Mouse (Mus musculus) midbrain, postnatal 0 days (tissue): Measurements from ENCODE around the gene Faap24. TPM values are rescaled to one million over a fixed set of nuclear protein-coding genes. Genes with fewer than 3 reads are reported as not detected.

Source experiments
- ATAC-seq: fragments of 200-750 bp; cut with Nextera tagmentation; 2 replicates; pipeline ENCODE4 v1.8.0; 2017; ENCODE audit warnings: moderate number of reproducible peaks, mild to moderate bottlenecking, moderate TSS enrichment, moderate library complexity; ENCODE audit not compliant: low FRiP score
- DNase-seq: peaks from one replicate; pipeline ENCODE4 v3.0.0-alpha.2; 2015; ENCODE audit warnings: low spot score
- H3K27ac ChIP-seq: fragments of 300-500 bp; sonication (generic); 2 replicates; pipeline ENCODE4 v1.5.1; 2014; ENCODE audit warnings: low read depth, mild to moderate bottlenecking, low read length, mixed read lengths
- H3K27me3 ChIP-seq: fragments of 300-500 bp; sonication (generic); 2 replicates; pipeline ENCODE4 v1.6.1; 2014; ENCODE audit warnings: low read length, control low read depth, mixed read lengths; ENCODE audit not compliant: insufficient read depth
- H3K36me3 ChIP-seq: fragments of 300-500 bp; sonication (generic); 2 replicates; pipeline ENCODE4 v1.6.1; 2014; ENCODE audit warnings: low read length, control low read depth, mixed read lengths; ENCODE audit not compliant: insufficient read depth
- H3K4me1 ChIP-seq: fragments of 300-500 bp; sonication (generic); 2 replicates; pipeline ENCODE4 v1.6.1; 2014; ENCODE audit warnings: mild to moderate bottlenecking, control low read depth, antibody characterized with exemption, low read length, mixed read lengths; ENCODE audit not compliant: insufficient read depth
- H3K4me2 ChIP-seq: fragments of 300-500 bp; sonication (generic); 2 replicates; pipeline ENCODE4 v1.6.1; 2014; ENCODE audit warnings: low read depth, mild to moderate bottlenecking, low read length, mixed read lengths; ENCODE audit not compliant: poor library complexity, severe bottlenecking
- H3K4me3 ChIP-seq: fragments of 300-500 bp; sonication (generic); 2 replicates; pipeline ENCODE4 v1.5.1; 2014; ENCODE audit warnings: low read depth, mild to moderate bottlenecking, low read length, moderate library complexity
- H3K9ac ChIP-seq: fragments of 300-500 bp; sonication (generic); replicated peaks from 2 replicates; pipeline ENCODE4 v1.6.1; 2014; ENCODE audit warnings: mild to moderate bottlenecking, low read length, moderate library complexity, mixed read lengths; ENCODE audit not compliant: poor library complexity, severe bottlenecking
- H3K9me3 ChIP-seq: fragments of 300-500 bp; sonication (generic); 2 replicates; pipeline ENCODE4 v1.6.1; 2016; ENCODE audit warnings: low read length, control low read depth
- CTCF ChIP-seq: IDR thresholded peaks from 2 replicates; pipeline ENCODE4 v1.5.1; 2016; ENCODE audit warnings: antibody characterized with exemption, mild to moderate bottlenecking
- WGBS: fragments of 180-500 bp; shearing (Covaris S2); extraction: QIAGEN DNeasy Blood & Tissue Kit; methylation state at CpG from one replicate; pipeline ENCODE4 v1.1.7; 2014; 5-methylcytosine and 5-hydroxymethylcytosine counted together
- polyA plus RNA-seq: library from polyadenylated mRNA; unstranded; fragments of >200 nt; fragmentation: Nextera tagmentation; extraction: Ambion mirVana; gene quantifications from 2 replicates; pipeline ENCODE4 v1.2.1, GENCODE M21; 2015
- total RNA-seq: library from RNA; depleted of rRNA; stranded (reverse); fragments of >200 nt; gene quantifications from 2 replicates; pipeline ENCODE4 v1.2.3, GENCODE M21; 2014; rRNA removed

Faap24 gene
- total and polyA plus RNA-seq, 2 experiments from 2014 or later = 5.8 to 10.4 TPM

DNA sequence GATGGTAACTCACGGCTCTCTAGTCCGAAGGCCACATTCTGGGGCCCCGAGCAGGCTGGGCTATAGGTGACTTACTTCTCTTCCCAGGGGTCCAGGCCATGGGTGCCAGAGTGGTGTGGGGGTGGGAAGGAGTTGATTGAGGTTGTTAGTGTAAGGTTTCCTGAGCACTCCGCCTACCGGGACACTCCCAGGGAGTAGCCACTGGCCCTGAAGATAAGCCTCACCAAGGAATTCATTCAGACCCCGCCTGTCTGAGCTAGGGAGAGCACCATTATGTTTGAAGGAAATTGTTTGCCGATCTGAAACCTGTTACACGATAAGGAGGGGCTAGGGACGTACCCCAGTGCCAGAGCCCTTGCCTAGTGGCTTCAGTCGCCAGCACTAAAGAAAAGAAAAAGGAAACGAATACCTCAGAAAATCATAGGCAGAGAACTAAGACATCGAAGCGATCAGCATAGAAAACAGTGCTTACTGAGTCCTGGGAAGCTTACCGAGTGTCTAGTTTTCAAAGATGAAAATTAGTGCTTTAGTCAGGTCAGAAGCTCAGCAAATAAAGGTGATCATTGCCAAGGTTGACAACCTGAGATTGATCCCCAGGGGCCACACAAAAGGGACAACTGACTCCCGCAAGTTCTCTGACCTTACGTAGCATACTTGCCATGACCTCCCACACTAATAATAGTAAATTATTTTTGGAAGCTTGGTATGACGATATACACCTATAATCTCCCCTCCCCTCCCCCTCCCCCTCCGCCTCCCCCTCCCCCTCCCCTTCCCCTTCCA is 48.5 kb downstream of the Faap24 start:
- Histone ChIP-seq H3K4me3 (no peak overlapping the region), H3K27me3 (no peaks in the 10 kb centered on the region), H3K9me3 (no peaks in the 10 kb centered on the region), H3K27ac (no peak overlapping the region), H3K4me2 (no peak overlapping the region), H3K9ac (no peak overlapping the region), H3K4me1 (no peaks in the 10 kb centered on the region), H3K36me3 (no peaks in the 10 kb centered on the region)
- DNase-seq (no peak), ATAC-seq (no peak)
- 78% methylated on average over 18 of the region's 18 CpGs for WGBS
- no peak for TF ChIP-seq CTCF

DNA sequence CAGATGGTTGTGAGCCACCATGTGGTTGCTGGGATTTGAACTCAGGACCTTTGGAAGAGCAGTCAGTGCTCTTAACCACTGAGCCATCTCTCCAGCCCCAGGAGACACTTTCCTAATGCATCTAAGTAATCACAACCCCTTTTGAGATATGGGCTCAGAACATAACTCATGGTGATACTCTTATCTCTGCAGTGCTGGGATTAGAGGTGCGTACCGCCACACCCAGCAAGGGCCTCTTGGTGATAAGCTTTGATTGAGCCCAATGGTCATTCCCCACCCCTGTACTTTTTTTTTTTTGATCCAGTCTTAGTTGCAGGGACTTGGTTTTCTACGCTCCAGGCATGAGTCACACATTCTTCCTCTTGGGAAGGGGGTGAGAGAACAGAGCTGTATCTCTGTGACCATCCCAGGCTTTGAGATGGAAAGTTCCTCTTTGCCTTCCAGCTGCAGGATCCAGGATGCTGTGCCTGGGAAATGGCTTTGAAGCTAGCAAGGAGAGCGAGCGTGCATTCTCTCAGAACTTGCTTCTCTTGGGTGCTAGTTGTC is 51.8 kb downstream of the Faap24 start:
- H3K9me3 ChIP-seq = no peaks in the 10 kb centered on the region
- H3K4me2 ChIP-seq = no peak overlapping the region
- ATAC-seq (no peak), DNase-seq (no peak)
- H3K9ac ChIP-seq = no peak overlapping the region
- no peak for TF ChIP-seq CTCF
- H3K4me1 ChIP-seq = no peaks in the 10 kb centered on the region
- H3K36me3 ChIP-seq = no peaks in the 10 kb centered on the region
- WGBS = 90% methylated on average over 5 of the region's 5 CpGs
- H3K4me3 ChIP-seq = no peak overlapping the region
- no peak overlapping the region for H3K27ac ChIP-seq
- H3K27me3 ChIP-seq = no peaks in the 10 kb centered on the region

DNA sequence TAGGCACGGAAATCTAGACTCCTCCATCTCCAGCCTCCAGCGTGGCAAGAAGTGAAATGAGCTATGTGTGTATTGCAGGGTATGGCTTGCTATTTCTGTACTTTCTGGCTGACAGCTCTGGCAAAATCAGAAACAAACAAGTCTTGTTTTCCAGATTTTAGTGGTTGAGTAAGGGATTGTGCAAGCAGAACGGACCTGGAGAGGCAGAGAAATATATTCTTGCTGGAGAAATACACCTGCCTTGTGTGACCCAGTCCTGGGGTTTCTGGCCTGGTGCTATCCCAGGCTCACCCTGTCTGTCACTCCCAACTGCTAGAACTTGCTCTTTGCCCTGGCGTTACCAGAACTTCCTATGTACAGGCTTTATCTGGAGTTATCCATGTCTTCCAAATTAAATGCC is 54.1 kb downstream of the Faap24 start:
- TF ChIP-seq CTCF = no peak
- H3K27me3 ChIP-seq = no peaks in the 10 kb centered on the region
- H3K27ac ChIP-seq = no peak overlapping the region
- no peaks in the 10 kb centered on the region for H3K4me1 ChIP-seq
- no peaks in the 10 kb centered on the region for H3K36me3 ChIP-seq
- no peak for ATAC-seq
- no peaks in the 10 kb centered on the region for H3K9me3 ChIP-seq
- no peak overlapping the region for H3K9ac ChIP-seq
- H3K4me2 ChIP-seq = no peak overlapping the region
- WGBS = 81% methylated on average over 4 of the region's 4 CpGs
- no peak for DNase-seq
- no peak overlapping the region for H3K4me3 ChIP-seq

Other genes with a start within 250 kb of the Faap24 start
- 37.1 and 39.1 TPM in 2 replicates for gene Slc7a10, start 210.5 kb downstream of the Faap24 start, total RNA-seq
- gene Slc7a10, start 210.5 kb downstream of the Faap24 start, polyA plus RNA-seq = 24.1 and 29.4 TPM in 2 replicates
- 136 and 159 TPM in 2 replicates for gene Lrp3, start 181.3 kb downstream of the Faap24 start, total RNA-seq
- gene Lrp3, start 181.3 kb downstream of the Faap24 start, polyA plus RNA-seq = 21.7 and 23.7 TPM in 2 replicates
- 8.0 and 11.5 TPM in 2 replicates for gene Gpatch1, start 78.4 kb downstream of the Faap24 start, total RNA-seq
- 21.9 and 22.2 TPM in 2 replicates for gene Gpatch1, start 78.4 kb downstream of the Faap24 start, polyA plus RNA-seq
- 3.1 and 3.5 TPM in 2 replicates for gene Rhpn2, start 62.7 kb downstream of the Faap24 start, total RNA-seq
- 1.7 and 1.9 TPM in 2 replicates for gene Rhpn2, start 62.7 kb downstream of the Faap24 start, polyA plus RNA-seq
- gene Cep89, start 199 bp upstream of the Faap24 start, total RNA-seq = 7.7 and 15.1 TPM in 2 replicates
- gene Cep89, start 199 bp upstream of the Faap24 start, polyA plus RNA-seq = 27.5 and 27.6 TPM in 2 replicates
- not detected in 2 replicates for gene Slc7a9, start 52.0 kb upstream of the Faap24 start, total RNA-seq
- gene Slc7a9, start 52.0 kb upstream of the Faap24 start, polyA plus RNA-seq = 0.59 TPM in 1 of 2 replicates, not detected in the other
- 0.19 and 0.38 TPM in 2 replicates for gene Tdrd12, start 140.9 kb upstream of the Faap24 start, total RNA-seq
- gene Tdrd12, start 140.9 kb upstream of the Faap24 start, polyA plus RNA-seq = 0.58 and 0.79 TPM in 2 replicates
- gene Nudt19, start 159.5 kb upstream of the Faap24 start, total RNA-seq = 49.3 and 57.7 TPM in 2 replicates
- 128 and 141 TPM in 2 replicates for gene Nudt19, start 159.5 kb upstream of the Faap24 start, polyA plus RNA-seq
- gene Rgs9bp, start 188.7 kb upstream of the Faap24 start, total RNA-seq = 0.11 and 0.24 TPM in 2 replicates
- gene Rgs9bp, start 188.7 kb upstream of the Faap24 start, polyA plus RNA-seq = 0.05 TPM in 1 of 2 replicates, not detected in the other
- gene Ankrd27, start 189.4 kb upstream of the Faap24 start, total RNA-seq = 17.9 and 24.7 TPM in 2 replicates
- gene Ankrd27, start 189.4 kb upstream of the Faap24 start, polyA plus RNA-seq = 11.4 and 11.9 TPM in 2 replicates